Mouse (Mus musculus): ENCODE measurements around the gene Lpin1. TPM values are rescaled to one million over a fixed set of nuclear protein-coding genes. Genes with fewer than 3 reads are reported as not detected.

Gene Lpin1
- polyA plus RNA-seq, 1 experiment: 15.7 TPM

- TF ChIP-seq GATA1 (IDR thresholded peaks at IDR 0.05; ENCODE audit: low read length): no peak
Observed at GRCm38 (mm10) chr12:16568936-16569650, 41.7 kb downstream of the Lpin1 start.

- no peak for TF ChIP-seq GATA1 (IDR thresholded peaks at IDR 0.05; ENCODE audit: low read length)
Observed at GRCm38 (mm10) chr12:16568496-16568895, 42.3 kb downstream of the Lpin1 start.

- TF ChIP-seq GATA1 (IDR thresholded peaks at IDR 0.05; ENCODE audit: low read length): no peak
Observed at GRCm38 (mm10) chr12:16568090-16568489, 42.7 kb downstream of the Lpin1 start.

- TF ChIP-seq GATA1 (IDR thresholded peaks at IDR 0.05; ENCODE audit: low read length): no peak
Observed at GRCm38 (mm10) chr12:16563427-16563826, 47.3 kb downstream of the Lpin1 start.

GRCm38 (mm10) chr12:16562647-16563046 is 48.1 kb downstream of the Lpin1 start:
- TF ChIP-seq GATA1 (IDR thresholded peaks at IDR 0.05; ENCODE audit: low read length): no peak

GRCm38 (mm10) chr12:16562181-16562580 is 48.6 kb downstream of the Lpin1 start:
- TF ChIP-seq GATA1 (IDR thresholded peaks at IDR 0.05; ENCODE audit: low read length): no peak

GRCm38 (mm10) chr12:16557271-16557670 is 53.5 kb downstream of the Lpin1 start:
- TF ChIP-seq GATA1 (IDR thresholded peaks at IDR 0.05; ENCODE audit: low read length): no peak

- no peak for TF ChIP-seq GATA1 (IDR thresholded peaks at IDR 0.05; ENCODE audit: low read length)
Observed at GRCm38 (mm10) chr12:16554171-16554570, 56.6 kb downstream of the Lpin1 start.

GRCm38 (mm10) chr12:16552108-16552771 is 58.5 kb downstream of the Lpin1 start:
- TF ChIP-seq GATA1 (IDR thresholded peaks at IDR 0.05; ENCODE audit: low read length): no peak

GRCm38 (mm10) chr12:16550983-16551454 is 59.7 kb downstream of the Lpin1 start:
- TF ChIP-seq GATA1 (IDR thresholded peaks at IDR 0.05; ENCODE audit: low read length): no peak

- no peak for TF ChIP-seq GATA1 (IDR thresholded peaks at IDR 0.05; ENCODE audit: low read length)
Observed at GRCm38 (mm10) chr12:16548824-16549375, 61.9 kb downstream of the Lpin1 start.

- no peak for TF ChIP-seq GATA1 (IDR thresholded peaks at IDR 0.05; ENCODE audit: low read length)
Observed at GRCm38 (mm10) chr12:16541606-16542005, 69.2 kb downstream of the Lpin1 start.

GRCm38 (mm10) chr12:16540712-16541111 is 70.1 kb downstream of the Lpin1 start:
- no peak for TF ChIP-seq GATA1 (IDR thresholded peaks at IDR 0.05; ENCODE audit: low read length)

GRCm38 (mm10) chr12:16539965-16540661 is 70.7 kb downstream of the Lpin1 start:
- TF ChIP-seq GATA1 (IDR thresholded peaks at IDR 0.05; ENCODE audit: low read length): no peak

GRCm38 (mm10) chr12:16533331-16533828 is 77.4 kb downstream of the Lpin1 start:
- no peak for TF ChIP-seq GATA1 (IDR thresholded peaks at IDR 0.05; ENCODE audit: low read length)

- no peak for TF ChIP-seq GATA1 (IDR thresholded peaks at IDR 0.05; ENCODE audit: low read length)
Observed at GRCm38 (mm10) chr12:16532860-16533230, 77.9 kb downstream of the Lpin1 start.

Data from G1E-ER4 (cell line).